11 mouse cellular contexts compared by ENCODE assay signal in the genomic region with DNA sequence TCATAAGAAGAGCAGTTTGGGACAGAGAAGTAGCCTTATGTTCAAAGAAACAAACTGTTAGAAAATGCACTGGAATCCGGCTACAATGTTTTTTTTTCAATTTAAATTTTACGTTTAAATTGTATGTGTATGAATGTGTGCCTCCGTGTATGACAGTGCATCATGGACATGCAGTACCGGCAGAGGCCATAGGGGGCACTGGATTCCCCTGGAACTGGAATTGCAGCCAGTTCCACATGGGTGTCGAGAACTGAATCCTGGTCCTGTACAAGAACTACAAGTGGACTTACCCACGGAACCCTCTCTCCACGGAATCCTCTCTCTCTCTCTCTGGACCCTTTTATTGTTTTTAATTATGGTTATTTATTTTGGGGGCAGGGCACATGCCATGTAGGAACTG. TPM values are rescaled to one million over a fixed set of nuclear protein-coding genes. Genes with fewer than 3 reads are reported as not detected.
A peak's percentile ranks its signal among the peaks of the same experiment; 100 is the strongest.
DNase-seq lines count a peak whose midpoint lies in the region; ATAC-seq and TF ChIP-seq lines count a peak whose summit lies in the region.
"Had no signal": no experiment of that assay in that cellular context is flagged by ENCODE, and none has a peak within 500 bp of the region (broad histone marks: within the 10 kb centered on the region; RNA-seq: fewer than 3 reads in every experiment).

No protein-coding gene starts in this region.

- H3K9me3 ChIP-seq in liver, embryonic 11.5 days (ENCODE audit: control insufficient read depth, low read length): no peaks in the 10 kb centered on the region
- no peaks in the 10 kb centered on the region for H3K9me3 ChIP-seq in ES-E14 (ENCODE audit: control insufficient read depth, insufficient read depth, low read depth, low read length)

- TF ChIP-seq POLR2A in liver, adult 2 months (IDR thresholded peaks at IDR 0.05; ENCODE audit: extremely low read depth, insufficient read depth, low read length): no peak

- no peak overlapping the region for H3K4me2 ChIP-seq in liver, embryonic 11.5 days
- H3K4me2 ChIP-seq: hindbrain, embryonic 14.5 days; midbrain, embryonic 12.5 days had no signal

- in situ Hi-C loops in ES-E14 (cut with MboI; ENCODE audit: low sequenced_read_pairs in 2 of 2, unreplicated experiment in 2 of 2): no loop called here

- no peak overlapping the region for H3K27ac ChIP-seq in liver, adult 2 months (replicated peaks; ENCODE audit: insufficient read depth, low read depth, low read length)
- no peak overlapping the region for H3K27ac ChIP-seq in liver, embryonic 11.5 days (ENCODE audit: low read depth, low read length)
- no peak overlapping the region for H3K27ac ChIP-seq in ES-E14 (ENCODE audit: insufficient read depth, low read depth, low read length, poor library complexity, severe bottlenecking)
- H3K27ac ChIP-seq: hindbrain, embryonic 14.5 days; midbrain, embryonic 12.5 days had no signal

- H3K9ac ChIP-seq in liver, adult 2 months (ENCODE audit: low read depth, low read length): no peak overlapping the region
- no peak overlapping the region for H3K9ac ChIP-seq in liver, embryonic 11.5 days (ENCODE audit: low read depth, low read length)
- H3K9ac ChIP-seq in ES-E14 (ENCODE audit: insufficient read depth, low read depth, low read length, poor library complexity, severe bottlenecking): no peak overlapping the region
- H3K9ac ChIP-seq: hindbrain, embryonic 14.5 days; midbrain, embryonic 12.5 days had no signal

- peaks cover 6% of the 10 kb centered on the region; the same call in 1 of the 2 replicates for H3K4me1 ChIP-seq in liver, adult 2 months (ENCODE audit: control insufficient read depth, insufficient read depth, low read length)
- H3K4me1 ChIP-seq in liver, embryonic 11.5 days (replicated peaks; ENCODE audit: control insufficient read depth, insufficient read depth, low read length): peaks cover 7% of the 10 kb centered on the region
- peaks cover 0 to 8% of the 10 kb centered on the region in 2 experiments; a peak in 3 of 4 replicates for H3K4me1 ChIP-seq in ES-E14 (ENCODE audit: control insufficient read depth in 2 of 2, insufficient read depth in 2 of 2, low read length in 2 of 2, poor library complexity in 1 of 2)

- H3K27me3 ChIP-seq in liver, adult 2 months (ENCODE audit: control insufficient read depth, insufficient read depth, low read length): no peaks in the 10 kb centered on the region
- no peaks in the 10 kb centered on the region for H3K27me3 ChIP-seq in liver, embryonic 11.5 days (replicated peaks; ENCODE audit: control insufficient read depth, insufficient read depth, low read length)
- H3K27me3 ChIP-seq: midbrain, embryonic 12.5 days had no signal

- peak; percentile 20 to 56 for DNase-seq in cerebellum, postnatal 14 days
- DNase-seq in cerebellum, adult 18-20 months: no peak
- DNase-seq in liver, adult 2 months (ENCODE audit: extremely low read depth, low read depth, low spot score): no peak
- DNase-seq in liver, embryonic 11.5 days (ENCODE audit: low spot score): no peak
- DNase-seq in ES-E14 (ENCODE audit: low read depth, low spot score): peak; percentile 45
- peak; percentile 21 for DNase-seq in lung, postnatal 36 days
- DNase-seq in right cerebral cortex, postnatal 14 days: no peak
- DNase-seq in layer of hippocampus, adult 9-11 months: no peak

- TF ChIP-seq CTCF in liver, adult 2 months (IDR thresholded peaks at IDR 0.05; ENCODE audit: low read depth, low read length): peak; percentile 55; the same call in 1 of the 2 replicates

- ATAC-seq in liver, embryonic 11.5 days (replicated peaks; ENCODE audit: low FRiP score): no peak
- ATAC-seq: forebrain, embryonic 16.5 days had no signal

- H3K36me3 ChIP-seq in liver, adult 2 months (ENCODE audit: control insufficient read depth, insufficient read depth, low read length): no peaks in the 10 kb centered on the region
- no peaks in the 10 kb centered on the region for H3K36me3 ChIP-seq in liver, embryonic 11.5 days (ENCODE audit: control insufficient read depth, insufficient read depth, low read length)
- H3K36me3 ChIP-seq in ES-E14 (ENCODE audit: control insufficient read depth, insufficient read depth, low read length, poor library complexity, severe bottlenecking): no peaks in the 10 kb centered on the region
- H3K36me3 ChIP-seq: midbrain, embryonic 12.5 days had no signal

- no peaks in the 10 kb centered on the region for H3K79me2 ChIP-seq in liver, adult 2 months (ENCODE audit: control insufficient read depth, insufficient read depth, low read length)

- no peak overlapping the region for H3K4me3 ChIP-seq in liver, adult 2 months (ENCODE audit: insufficient read depth, low read depth, low read length)
- no peak overlapping the region for H3K4me3 ChIP-seq in liver, embryonic 11.5 days (ENCODE audit: low read depth, low read length)
- no peak overlapping the region for H3K4me3 ChIP-seq in ES-E14 (ENCODE audit: insufficient read depth in 1 of 2, low read depth in 1 of 2, low read length in 2 of 2, poor library complexity in 1 of 2, severe bottlenecking in 1 of 2)
- H3K4me3 ChIP-seq: midbrain, embryonic 12.5 days had no signal

- 99% methylated on average over 7 of the region's 7 CpGs for WGBS in liver, adult 2 months
- 90% methylated on average over 7 of the region's 7 CpGs for WGBS in liver, embryonic 11.5 days

TF ChIP-seq in ES-E14, 5 proteins besides CTCF, POLR2A, EP300 and RAD21:
- TF ChIP-seq ZNF384 (IDR thresholded peaks at IDR 0.05; ENCODE audit: low read depth, low read length) (no peak), CHD2 (IDR thresholded peaks at IDR 0.05; ENCODE audit: low read depth, low read length) (no peak), MAFK (IDR thresholded peaks at IDR 0.05; ENCODE audit: insufficient read depth, low read depth, low read length) (no peak), HCFC1 (IDR thresholded peaks at IDR 0.05; ENCODE audit: borderline replicate concordance, insufficient read depth, low read length) (no peak), ZC3H11A (IDR thresholded peaks at IDR 0.05; ENCODE audit: borderline replicate concordance, low read depth, low read length) (no peak)

RNA-seq across cellular contexts. Expression of a gene that starts 3.7 kb away (rescaled TPM):
- total RNA-seq in liver, adult 2 months (2014; rRNA removed): 4.1 and 4.4 TPM in 2 replicates
- 1.2 and 1.8 TPM in 2 replicates for polyA plus RNA-seq in liver, adult 2 months (2012; rRNA removed)
- 102 and 120 TPM in 2 replicates for polyA plus RNA-seq in liver, embryonic 11.5 days (2014; fragmentation: Nextera tagmentation; extraction: Ambion mirVana)
- 70.7 and 80.8 TPM in 2 replicates for total RNA-seq in ES-E14 (2012; rRNA removed)

RNA-seq across cellular contexts. Expression of a gene that starts 49.7 kb away (rescaled TPM):
- total RNA-seq in liver, adult 2 months (2014; rRNA removed): 44.6 and 47.7 TPM in 2 replicates
- polyA plus RNA-seq in liver, adult 2 months (2012; rRNA removed): 12.5 and 14.5 TPM in 2 replicates
- polyA plus RNA-seq in liver, embryonic 11.5 days (2014; fragmentation: Nextera tagmentation; extraction: Ambion mirVana): 252 and 292 TPM in 2 replicates
- total RNA-seq in ES-E14 (2012; rRNA removed): 26.1 and 49.6 TPM in 2 replicates

RNA-seq across cellular contexts. Expression of a gene that starts 50.0 kb away (rescaled TPM):
- 4.1 and 5.2 TPM in 2 replicates for total RNA-seq in liver, adult 2 months (2014; rRNA removed)
- polyA plus RNA-seq in liver, adult 2 months (2012; rRNA removed): 5.2 and 7.1 TPM in 2 replicates
- 7.1 and 7.2 TPM in 2 replicates for polyA plus RNA-seq in liver, embryonic 11.5 days (2014; fragmentation: Nextera tagmentation; extraction: Ambion mirVana)
- 16.3 and 22.8 TPM in 2 replicates for total RNA-seq in ES-E14 (2012; rRNA removed)

Comparison
In these comparisons a context has a peak if more than half of its experiments do, and no peak if none do; other contexts are left out.
1. DNase-seq: peak in cerebellum, postnatal 14 days (2 of 2), ES-E14 (single experiment) and lung, postnatal 36 days (single experiment); none in cerebellum, adult 18-20 months (0 of 2), liver, adult 2 months (single experiment), liver, embryonic 11.5 days (single experiment), right cerebral cortex, postnatal 14 days (single experiment) and layer of hippocampus, adult 9-11 months (single experiment).
2. RNA of a gene that starts 3.7 kb away (total RNA-seq): 70.7 to 80.8 TPM in ES-E14; 4.1 to 4.4 TPM in liver, adult 2 months; every median in the first group is over 10 times any median in the second.